Mouse (Mus musculus): ENCODE results near the gene Bcl3. TPM values are rescaled to one million over a fixed set of nuclear protein-coding genes. Genes with fewer than 3 reads are reported as not detected.

Gene Bcl3
- polyA plus RNA-seq, 1 experiment from 2014 or later: 4.1 TPM

DNA sequence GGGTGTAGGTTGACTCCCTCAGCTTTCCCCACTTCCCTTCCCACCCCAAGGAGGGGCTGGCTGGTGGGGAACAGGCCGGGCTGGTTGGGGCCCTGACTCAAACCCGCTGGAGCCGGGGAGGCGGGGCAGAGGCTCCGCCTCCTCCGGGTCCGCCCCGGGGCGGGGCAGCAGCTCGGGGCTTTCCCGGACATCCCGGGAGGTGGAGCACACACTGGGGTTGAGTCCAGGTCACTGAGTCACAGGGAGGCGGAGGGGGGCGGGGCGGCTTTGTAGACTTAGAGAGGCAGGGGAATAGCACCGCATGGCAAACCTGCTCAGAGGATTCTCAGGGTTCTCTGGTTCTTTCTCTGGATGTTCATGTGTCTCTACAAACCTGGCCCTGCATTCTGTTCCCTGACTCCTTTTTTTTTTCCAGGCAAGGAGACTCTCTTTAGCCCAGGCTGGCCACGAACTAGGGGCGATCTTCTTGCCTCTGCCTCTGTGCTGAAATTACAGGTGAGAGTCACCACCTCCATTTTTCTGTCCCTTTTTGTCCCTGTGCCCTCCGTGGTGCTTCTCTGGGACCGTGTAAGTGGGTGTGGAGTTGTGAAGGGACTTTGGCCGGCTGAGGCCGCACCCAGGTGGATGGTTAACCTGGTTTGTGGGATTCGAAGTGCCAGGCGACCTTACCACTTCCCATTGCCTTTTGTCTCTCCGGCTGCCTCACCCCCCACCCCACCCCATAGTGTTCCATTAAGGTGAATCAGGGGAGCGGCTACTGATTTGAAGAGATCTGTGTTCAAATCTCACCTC lies 1.8 kb upstream of the Bcl3 start:
- peaks cover 12% of the 10 kb centered on the region for H3K27me3 ChIP-seq (ENCODE audit: control insufficient read depth, insufficient read depth, low read length)
- peak overlapping the region; percentile 82 for H3K27ac ChIP-seq (ENCODE audit: low read length)
- H3K4me3 ChIP-seq (ENCODE audit: low read length): 0 out of 2 replicates have a peak overlapping the region, but pooled peaks have one; percentile 8
- peak; percentile 74 for ATAC-seq (replicated peaks; ENCODE audit: extremely low read depth, insufficient read depth, low FRiP score)
- H3K9me3 ChIP-seq (replicated peaks; ENCODE audit: control insufficient read depth, low read length): peaks cover 4% of the 10 kb centered on the region
- peaks cover 20% of the 10 kb centered on the region for H3K4me1 ChIP-seq (ENCODE audit: control insufficient read depth, insufficient read depth, low read length)
- H3K4me2 ChIP-seq (ENCODE audit: low read depth, low read length): peak overlapping the region; percentile 45; the same call in 1 of the 2 replicates
- H3K36me3 ChIP-seq (ENCODE audit: control insufficient read depth, insufficient read depth): no peaks in the 10 kb centered on the region
- WGBS: 23% methylated on average over 26 of the region's 26 CpGs
- no peak overlapping the region for H3K9ac ChIP-seq (ENCODE audit: low read length)

DNA sequence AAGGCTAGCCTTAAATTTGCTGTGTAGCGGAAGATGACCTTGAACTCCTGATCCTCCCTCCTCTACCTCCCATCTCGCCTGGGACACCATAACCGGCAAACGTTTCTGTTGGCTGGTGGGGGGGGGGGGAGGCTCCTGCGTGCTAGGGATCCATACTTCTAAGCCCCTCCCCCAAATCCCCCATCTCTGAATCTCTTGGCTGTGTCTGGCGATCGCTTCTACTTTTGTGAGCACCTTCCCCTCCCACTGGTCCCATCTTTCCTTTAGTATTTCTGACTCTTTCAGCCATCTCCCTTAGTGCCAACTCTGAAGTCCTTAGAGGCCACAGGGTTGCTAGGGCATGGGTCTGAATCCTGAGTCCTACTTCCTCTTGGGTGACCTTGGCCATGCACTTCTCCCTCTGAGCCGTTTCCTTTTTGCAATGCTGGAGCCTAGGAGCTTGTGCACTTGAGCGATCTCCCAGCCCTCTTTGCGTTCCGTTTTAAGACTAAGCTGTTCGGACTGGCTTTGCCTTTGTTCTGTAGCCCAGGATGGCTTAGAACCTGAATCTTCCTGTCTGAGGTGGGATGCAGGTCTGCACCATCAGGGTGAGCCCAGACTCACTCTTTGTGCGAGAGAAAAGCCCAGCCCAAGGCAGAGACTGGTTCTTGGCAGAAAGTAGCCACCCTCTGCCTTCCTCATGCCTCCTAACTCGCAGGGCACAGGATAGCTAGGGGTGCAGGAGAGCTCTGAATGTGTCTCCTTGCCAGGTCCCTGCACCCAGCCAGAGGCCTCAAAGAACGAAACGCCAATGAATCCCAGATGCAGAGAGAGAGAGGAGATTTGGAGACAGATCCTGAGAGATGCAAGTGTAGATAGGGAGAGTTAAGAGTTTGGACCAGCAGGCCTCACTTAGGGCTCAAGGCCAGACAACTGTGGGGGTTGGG lies 949 bp upstream of the Bcl3 start:
- no peak overlapping the region for H3K9ac ChIP-seq (ENCODE audit: low read length)
- WGBS: 24% methylated on average over 16 of the region's 16 CpGs
- H3K27ac ChIP-seq (ENCODE audit: low read length): peak overlapping the region; percentile 82
- peak overlapping the region; percentile 45; the same call in 1 of the 2 replicates for H3K4me2 ChIP-seq (ENCODE audit: low read depth, low read length)
- 0 out of 2 replicates have a peak, but pooled peaks have one; percentile 4 for ATAC-seq (replicated peaks; ENCODE audit: extremely low read depth, insufficient read depth, low FRiP score)
- no peaks in the 10 kb centered on the region for H3K36me3 ChIP-seq (ENCODE audit: control insufficient read depth, insufficient read depth)
- 0 out of 2 replicates have a peak overlapping the region, but pooled peaks have one; percentile 8 for H3K4me3 ChIP-seq (ENCODE audit: low read length)
- peaks cover 4% of the 10 kb centered on the region for H3K9me3 ChIP-seq (replicated peaks; ENCODE audit: control insufficient read depth, low read length)
- H3K27me3 ChIP-seq (ENCODE audit: control insufficient read depth, insufficient read depth, low read length): peaks cover 12% of the 10 kb centered on the region
- peaks cover 20% of the 10 kb centered on the region for H3K4me1 ChIP-seq (ENCODE audit: control insufficient read depth, insufficient read depth, low read length)

DNA sequence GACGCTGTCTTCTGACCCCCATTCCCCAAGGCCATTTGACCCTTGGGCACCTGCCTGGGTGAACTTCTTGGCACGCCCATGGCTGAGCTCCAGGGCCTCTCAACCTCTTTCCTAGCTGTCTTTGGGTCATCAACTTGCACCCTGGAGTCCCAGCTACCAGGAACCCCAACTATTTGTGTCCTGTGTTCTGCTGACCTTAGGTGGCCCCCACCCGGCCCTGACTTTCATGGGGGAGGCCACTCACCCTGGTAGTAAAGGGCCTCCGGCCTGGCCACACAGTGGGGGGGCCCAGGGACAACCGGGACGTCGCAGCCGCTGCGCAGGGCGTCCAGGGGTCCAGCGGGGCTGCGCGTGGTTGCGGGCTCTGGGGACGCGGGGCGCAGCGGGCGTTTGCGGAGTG lies 377 bp downstream of the Bcl3 start:
- Histone ChIP-seq H3K27ac (ENCODE audit: low read length) (no peak overlapping the region), H3K36me3 (ENCODE audit: control insufficient read depth, insufficient read depth) (no peaks in the 10 kb centered on the region), H3K4me1 (ENCODE audit: control insufficient read depth, insufficient read depth, low read length) (peaks cover 27% of the 10 kb centered on the region), H3K4me2 (ENCODE audit: low read depth, low read length) (peak overlapping the region; percentile 81), H3K9ac (ENCODE audit: low read length) (peak overlapping the region; percentile 75), H3K4me3 (ENCODE audit: low read length) (peak overlapping the region; percentile 60), H3K27me3 (ENCODE audit: control insufficient read depth, insufficient read depth, low read length) (peaks cover 12% of the 10 kb centered on the region), H3K9me3 (replicated peaks; ENCODE audit: control insufficient read depth, low read length) (peaks cover 4% of the 10 kb centered on the region)
- no peak for ATAC-seq (replicated peaks; ENCODE audit: extremely low read depth, insufficient read depth, low FRiP score)
- WGBS: 7% methylated on average over 18 of the region's 20 CpGs

DNA sequence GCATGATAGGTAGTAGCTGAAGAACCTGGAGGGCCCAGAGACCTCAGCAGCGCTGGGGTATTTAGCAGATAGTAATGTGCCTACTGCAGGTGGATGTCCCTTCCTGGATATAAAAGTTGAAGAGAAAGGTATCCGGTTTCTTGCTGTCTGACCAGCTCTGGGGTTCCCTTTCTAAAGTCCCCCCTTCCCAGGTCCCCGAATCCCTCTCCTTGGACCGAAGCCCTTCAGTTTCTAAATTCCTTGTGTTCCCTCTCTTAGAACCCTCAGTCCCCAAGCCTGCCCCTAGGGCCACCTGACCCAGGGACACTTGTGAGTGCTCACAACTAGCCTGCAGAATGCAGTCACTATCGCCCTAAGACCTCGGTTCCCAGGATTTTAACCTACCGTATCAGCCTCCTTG lies 937 bp downstream of the Bcl3 start:
- no peak overlapping the region for H3K4me3 ChIP-seq (ENCODE audit: low read length)
- no peak overlapping the region for H3K9ac ChIP-seq (ENCODE audit: low read length)
- peaks cover 4% of the 10 kb centered on the region for H3K9me3 ChIP-seq (replicated peaks; ENCODE audit: control insufficient read depth, low read length)
- no peak overlapping the region for H3K27ac ChIP-seq (ENCODE audit: low read length)
- H3K36me3 ChIP-seq (ENCODE audit: control insufficient read depth, insufficient read depth): no peaks in the 10 kb centered on the region
- H3K4me2 ChIP-seq (ENCODE audit: low read depth, low read length): peak overlapping the region; percentile 81
- H3K27me3 ChIP-seq (ENCODE audit: control insufficient read depth, insufficient read depth, low read length): peaks cover 12% of the 10 kb centered on the region
- 61% methylated on average over 7 of the region's 7 CpGs for WGBS
- no peak for ATAC-seq (replicated peaks; ENCODE audit: extremely low read depth, insufficient read depth, low FRiP score)
- peaks cover 32% of the 10 kb centered on the region for H3K4me1 ChIP-seq (ENCODE audit: control insufficient read depth, insufficient read depth, low read length)

DNA sequence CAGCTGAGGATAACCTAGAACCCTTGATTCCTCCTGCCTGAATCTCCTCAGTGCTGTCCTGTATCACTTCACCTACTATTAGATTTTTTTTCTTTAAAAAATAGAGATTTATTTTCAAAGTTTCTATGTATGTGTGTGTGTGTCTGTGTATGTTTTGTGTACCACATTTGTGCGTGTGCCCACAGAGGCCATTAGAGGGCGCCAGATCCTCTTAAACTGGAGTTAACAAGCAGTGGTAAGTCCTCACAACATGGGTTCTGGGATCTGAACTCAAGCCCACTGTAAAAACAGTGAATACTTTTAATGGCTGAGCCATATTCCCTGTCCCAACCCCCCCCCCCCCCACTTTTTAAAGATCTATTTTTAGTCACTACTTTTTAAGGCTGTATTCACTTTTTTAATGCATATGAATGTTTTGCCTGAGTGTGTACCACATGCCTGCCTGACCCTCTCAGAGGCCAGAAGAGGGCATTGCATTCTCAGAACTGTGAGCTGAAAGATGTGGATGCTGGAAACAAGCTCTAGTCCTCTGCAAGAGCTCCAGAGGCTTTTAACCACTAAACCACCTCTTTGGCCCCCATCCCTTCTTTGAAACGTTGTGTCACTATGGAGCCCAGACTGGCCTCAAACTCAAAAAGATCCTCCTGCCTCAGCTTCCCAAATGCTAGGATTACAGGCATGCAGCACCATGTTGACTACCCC lies 2.1 kb downstream of the Bcl3 start:
- Histone ChIP-seq H3K4me1 (ENCODE audit: control insufficient read depth, insufficient read depth, low read length) (peaks cover 37% of the 10 kb centered on the region), H3K9ac (ENCODE audit: low read length) (no peak overlapping the region), H3K27me3 (ENCODE audit: control insufficient read depth, insufficient read depth, low read length) (peaks cover 12% of the 10 kb centered on the region), H3K27ac (ENCODE audit: low read length) (no peak overlapping the region), H3K36me3 (ENCODE audit: control insufficient read depth, insufficient read depth) (no peaks in the 10 kb centered on the region), H3K4me3 (ENCODE audit: low read length) (no peak overlapping the region), H3K4me2 (ENCODE audit: low read depth, low read length) (no peak overlapping the region), H3K9me3 (replicated peaks; ENCODE audit: control insufficient read depth, low read length) (peaks cover 4% of the 10 kb centered on the region)
- WGBS: 69% methylated on average over 3 of the region's 3 CpGs
- no peak for ATAC-seq (replicated peaks; ENCODE audit: extremely low read depth, insufficient read depth, low FRiP score)

DNA sequence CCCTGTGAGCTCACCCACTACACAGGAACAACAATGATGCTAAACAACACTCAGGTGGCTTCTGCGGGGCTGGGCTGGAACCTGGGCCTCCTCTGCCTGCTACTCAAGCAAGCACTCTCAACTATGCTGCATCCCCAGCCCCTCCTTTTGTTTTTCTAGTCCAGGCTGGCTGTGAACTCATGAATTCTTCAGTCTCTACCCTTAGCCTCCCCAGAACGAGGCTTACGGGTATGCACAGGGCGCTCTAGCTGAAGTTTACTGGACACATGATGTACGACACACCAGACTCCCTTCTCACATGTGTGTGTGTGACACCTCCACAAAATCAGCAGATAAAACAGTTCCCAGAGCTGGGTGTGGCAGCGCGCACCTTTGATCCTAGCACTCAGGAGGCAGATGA lies 3.7 kb downstream of the Bcl3 start:
- Histone ChIP-seq H3K9me3 (replicated peaks; ENCODE audit: control insufficient read depth, low read length) (peaks cover 4% of the 10 kb centered on the region), H3K27ac (ENCODE audit: low read length) (no peak overlapping the region), H3K36me3 (ENCODE audit: control insufficient read depth, insufficient read depth) (no peaks in the 10 kb centered on the region), H3K9ac (ENCODE audit: low read length) (no peak overlapping the region), H3K4me1 (ENCODE audit: control insufficient read depth, insufficient read depth, low read length) (peaks cover 29% of the 10 kb centered on the region), H3K4me3 (ENCODE audit: low read length) (no peak overlapping the region), H3K27me3 (ENCODE audit: control insufficient read depth, insufficient read depth, low read length) (peaks cover 14% of the 10 kb centered on the region), H3K4me2 (ENCODE audit: low read depth, low read length) (no peak overlapping the region)
- 83% methylated on average over 7 of the region's 7 CpGs for WGBS
- no peak for ATAC-seq (replicated peaks; ENCODE audit: extremely low read depth, insufficient read depth, low FRiP score)

DNA sequence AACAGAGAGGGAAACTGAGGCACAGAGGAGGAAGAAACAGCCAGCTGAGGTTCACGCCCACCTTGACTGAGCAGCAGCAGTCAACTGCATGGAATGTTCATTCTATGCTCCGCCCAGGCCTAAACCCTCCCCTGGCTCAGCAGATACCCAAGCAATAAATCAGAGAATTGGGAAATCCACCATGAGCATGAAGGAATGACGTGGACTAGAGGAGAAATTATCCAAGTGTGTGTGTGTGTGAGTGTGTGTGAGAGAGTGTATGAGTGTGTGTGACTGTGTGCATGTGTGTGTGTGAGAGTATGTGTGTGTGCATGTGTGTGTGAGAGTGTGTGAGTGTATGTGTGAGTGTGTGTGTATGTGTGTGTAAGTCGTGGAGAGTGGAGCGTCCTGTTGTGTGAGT lies 4.1 kb downstream of the Bcl3 start:
- no peak overlapping the region for H3K27ac ChIP-seq (ENCODE audit: low read length)
- 86% methylated on average over 5 of the region's 5 CpGs for WGBS

DNA sequence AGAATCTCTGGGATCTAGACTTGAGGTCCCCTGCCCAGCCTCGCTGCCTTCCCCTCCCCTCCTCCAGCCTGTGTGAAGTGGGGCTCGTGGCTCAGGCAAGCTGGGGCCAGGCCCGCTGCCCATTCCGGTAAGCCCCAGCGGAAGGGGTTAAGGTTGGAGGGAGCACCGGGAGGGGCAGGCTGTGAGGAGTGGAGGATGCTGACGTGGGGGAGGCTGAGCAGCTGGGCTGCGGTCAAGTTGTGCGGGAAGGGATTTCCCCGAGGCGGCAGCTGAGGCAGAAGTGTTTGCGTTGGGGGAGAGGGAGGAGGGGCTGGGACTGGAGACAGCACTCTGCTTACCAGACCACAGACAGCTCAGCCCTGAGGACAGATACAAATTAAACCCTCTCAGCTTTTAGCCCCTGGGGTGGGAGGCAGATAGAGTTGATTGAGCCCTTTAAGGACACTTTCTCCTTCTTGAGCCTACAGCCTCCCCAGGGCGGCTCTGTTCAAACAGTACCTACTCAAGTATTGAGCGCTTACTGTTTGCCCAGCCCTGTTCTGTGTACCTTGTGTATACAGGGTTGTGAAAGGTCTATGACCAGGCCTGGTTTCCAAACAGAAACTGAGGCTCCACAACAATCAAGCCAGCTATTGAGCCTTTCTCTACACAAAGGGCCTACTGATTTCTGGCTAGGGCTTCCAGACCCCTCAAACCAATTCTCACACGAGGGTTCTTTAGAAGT lies 5.0 kb downstream of the Bcl3 start:
- H3K36me3 ChIP-seq (ENCODE audit: control insufficient read depth, insufficient read depth): no peaks in the 10 kb centered on the region
- H3K9me3 ChIP-seq (replicated peaks; ENCODE audit: control insufficient read depth, low read length): peaks cover 4% of the 10 kb centered on the region
- ATAC-seq (replicated peaks; ENCODE audit: extremely low read depth, insufficient read depth, low FRiP score): peak; percentile 51
- peak overlapping the region; percentile 52 for H3K27ac ChIP-seq (ENCODE audit: low read length)
- peaks cover 21% of the 10 kb centered on the region for H3K4me1 ChIP-seq (ENCODE audit: control insufficient read depth, insufficient read depth, low read length)
- H3K27me3 ChIP-seq (ENCODE audit: control insufficient read depth, insufficient read depth, low read length): peaks cover 14% of the 10 kb centered on the region
- 14% methylated on average over 15 of the region's 15 CpGs for WGBS
- peak overlapping the region; percentile 45; the same call in 1 of the 2 replicates for H3K9ac ChIP-seq (ENCODE audit: low read length)
- H3K4me3 ChIP-seq (ENCODE audit: low read length): peak overlapping the region; percentile 59
- H3K4me2 ChIP-seq (ENCODE audit: low read depth, low read length): peak overlapping the region; percentile 86

More for the DNA sequence above, 4.1 kb downstream of the Bcl3 start:
- Histone ChIP-seq H3K9me3 (replicated peaks; ENCODE audit: control insufficient read depth, low read length) (peaks cover 4% of the 10 kb centered on the region), H3K4me3 (ENCODE audit: low read length) (no peak overlapping the region), H3K4me1 (ENCODE audit: control insufficient read depth, insufficient read depth, low read length) (peaks cover 25% of the 10 kb centered on the region), H3K27me3 (ENCODE audit: control insufficient read depth, insufficient read depth, low read length) (peaks cover 14% of the 10 kb centered on the region), H3K4me2 (ENCODE audit: low read depth, low read length) (no peak overlapping the region), H3K9ac (ENCODE audit: low read length) (no peak overlapping the region), H3K36me3 (ENCODE audit: control insufficient read depth, insufficient read depth) (no peaks in the 10 kb centered on the region)
- ATAC-seq (replicated peaks; ENCODE audit: extremely low read depth, insufficient read depth, low FRiP score): no peak
